Mouse (Mus musculus) stomach, postnatal 0 days (tissue): ENCODE measurements at regions not wholly inside any gene's neighbourhood (a gene's known extent, or its start where the extent isn't known, plus 50 kb on each side); places are given as distances from the start of the nearest gene placed in this dataset.

ENCODE experiments used
- ATAC-seq: fragments of 200-750 bp; cut with Nextera tagmentation; 2 replicates; pipeline ENCODE4 v1.8.0; 2017; ENCODE audit not compliant: low FRiP score, low TSS enrichment
- DNase-seq: peaks from one replicate; pipeline ENCODE4 v3.0.0-alpha.2; 2016; ENCODE audit warnings: low spot score
- H3K27ac ChIP-seq: fragments of 300-500 bp; sonication (generic); replicated peaks from 2 replicates; pipeline ENCODE4 v1.5.1; 2014; ENCODE audit warnings: mild to moderate bottlenecking, control low read depth
- H3K27me3 ChIP-seq: fragments of 300-500 bp; sonication (generic); 2 replicates; pipeline ENCODE4 v1.6.1; 2014; ENCODE audit warnings: low read length; ENCODE audit not compliant: control insufficient read depth, insufficient read depth
- H3K36me3 ChIP-seq: fragments of 300-500 bp; sonication (generic); 2 replicates; pipeline ENCODE4 v1.6.1; 2014; ENCODE audit warnings: low read length, mixed read lengths; ENCODE audit not compliant: control insufficient read depth, insufficient read depth
- H3K4me1 ChIP-seq: fragments of 300-500 bp; sonication (generic); replicated peaks from 2 replicates; pipeline ENCODE4 v1.6.1; 2014; ENCODE audit warnings: antibody characterized with exemption; ENCODE audit not compliant: control insufficient read depth, insufficient read depth
- H3K4me2 ChIP-seq: fragments of 300-500 bp; sonication (generic); replicated peaks from 2 replicates; pipeline ENCODE4 v1.6.1; 2014; ENCODE audit warnings: low read depth, mild to moderate bottlenecking, control low read depth, moderate library complexity
- H3K4me3 ChIP-seq: fragments of 300-500 bp; sonication (generic); 2 replicates; pipeline ENCODE4 v1.5.1; 2014; ENCODE audit warnings: low read depth, low read length, control low read depth
- H3K9ac ChIP-seq: fragments of 300-500 bp; sonication (generic); 2 replicates; pipeline ENCODE4 v1.6.1; 2014; ENCODE audit warnings: mild to moderate bottlenecking, low read length, control low read depth, mixed read lengths
- H3K9me3 ChIP-seq: fragments of 300-500 bp; sonication (generic); 2 replicates; pipeline ENCODE4 v1.6.1; 2016; ENCODE audit warnings: low read length; ENCODE audit not compliant: control insufficient read depth
- CTCF ChIP-seq: IDR thresholded peaks from 2 replicates; pipeline ENCODE4 v1.5.1; 2016; ENCODE audit warnings: antibody characterized with exemption, low read depth, mild to moderate bottlenecking, moderate library complexity
- EP300 ChIP-seq: optimal IDR thresholded peaks from 2 replicates; pipeline ENCODE3; 2016; ENCODE audit warnings: antibody characterized with exemption
- WGBS: fragments of 180-500 bp; shearing (Covaris S2); extraction: QIAGEN DNeasy Blood & Tissue Kit; methylation state at CpG from one replicate; pipeline ENCODE4 v1.1.7; 2014; 5-methylcytosine and 5-hydroxymethylcytosine counted together

DNA sequence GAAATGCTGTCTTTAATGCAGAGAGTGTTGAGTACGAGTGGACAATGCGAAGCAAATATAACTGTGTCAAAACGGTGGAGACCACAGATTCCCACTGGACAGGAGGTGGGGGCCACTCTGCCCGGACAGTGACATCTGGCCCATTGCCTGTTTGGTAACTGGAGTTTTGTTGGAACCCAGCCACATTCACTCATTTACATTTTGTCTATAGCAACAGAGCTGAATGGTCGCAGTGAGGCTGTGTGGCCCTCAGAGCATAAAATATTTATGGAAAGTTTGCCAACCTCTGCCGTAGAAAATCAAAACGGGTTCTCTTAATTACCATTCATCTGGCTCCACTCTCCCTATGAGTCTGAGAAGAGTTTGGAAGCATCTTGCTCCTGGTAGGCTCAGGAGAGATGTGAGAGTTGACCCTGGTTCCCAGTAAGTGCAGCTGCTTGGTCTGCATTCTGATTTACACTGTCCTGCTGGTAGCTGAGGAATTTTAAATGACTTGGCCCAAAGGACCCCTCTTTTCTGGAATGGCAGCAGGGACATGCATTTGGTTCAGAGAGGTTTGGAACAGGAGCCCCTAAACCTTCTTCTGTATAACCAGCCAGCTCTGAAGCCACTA, 187.9 kb upstream of the Pik3r1 start:
- H3K4me1 ChIP-seq, result no peaks in the 10 kb centered on the region
- no peaks in the 10 kb centered on the region for H3K36me3 ChIP-seq
- 67% methylated on average over 7 of the region's 7 CpGs for WGBS
- DNase-seq (no peak), ATAC-seq (no peak)
- no peak overlapping the region for H3K9ac ChIP-seq
- no peak overlapping the region for H3K4me2 ChIP-seq
- H3K4me3 ChIP-seq, result no peak overlapping the region
- H3K27ac ChIP-seq, result no peak overlapping the region
- no peaks in the 10 kb centered on the region for H3K27me3 ChIP-seq
- no peak for TF ChIP-seq CTCF
- TF ChIP-seq EP300, result no peak
- H3K9me3 ChIP-seq, result no peaks in the 10 kb centered on the region

DNA sequence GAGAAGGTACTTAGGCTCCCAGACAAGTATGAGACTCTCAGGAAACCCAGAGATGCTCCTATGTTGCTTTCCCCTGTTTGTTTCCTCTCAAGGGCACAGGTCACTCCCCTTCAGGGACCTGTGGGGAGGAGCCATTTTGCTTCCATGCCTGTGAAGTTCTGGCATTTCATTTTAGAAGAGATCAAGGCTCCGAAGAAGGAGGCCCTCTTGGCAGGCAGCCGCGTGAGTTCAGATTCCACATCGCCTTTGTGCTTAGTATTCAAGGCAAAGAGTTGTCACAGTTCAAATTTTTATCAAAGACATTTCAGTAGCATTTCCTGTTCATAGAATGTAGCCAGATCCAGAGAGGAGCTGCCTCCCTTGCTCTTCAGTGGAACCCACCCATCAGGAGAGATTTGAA, 189.8 kb upstream of the Pik3r1 start:
- no peak overlapping the region for H3K27ac ChIP-seq
- H3K4me1 ChIP-seq, result no peaks in the 10 kb centered on the region
- no peaks in the 10 kb centered on the region for H3K36me3 ChIP-seq
- DNase-seq (no peak), ATAC-seq (no peak)
- H3K9ac ChIP-seq, result no peak overlapping the region
- no peaks in the 10 kb centered on the region for H3K27me3 ChIP-seq
- no peak overlapping the region for H3K4me3 ChIP-seq
- TF ChIP-seq EP300 (no peak), CTCF (no peak)
- no peaks in the 10 kb centered on the region for H3K9me3 ChIP-seq
- H3K4me2 ChIP-seq, result no peak overlapping the region
- 70% methylated on average over 4 of the region's 4 CpGs for WGBS

DNA sequence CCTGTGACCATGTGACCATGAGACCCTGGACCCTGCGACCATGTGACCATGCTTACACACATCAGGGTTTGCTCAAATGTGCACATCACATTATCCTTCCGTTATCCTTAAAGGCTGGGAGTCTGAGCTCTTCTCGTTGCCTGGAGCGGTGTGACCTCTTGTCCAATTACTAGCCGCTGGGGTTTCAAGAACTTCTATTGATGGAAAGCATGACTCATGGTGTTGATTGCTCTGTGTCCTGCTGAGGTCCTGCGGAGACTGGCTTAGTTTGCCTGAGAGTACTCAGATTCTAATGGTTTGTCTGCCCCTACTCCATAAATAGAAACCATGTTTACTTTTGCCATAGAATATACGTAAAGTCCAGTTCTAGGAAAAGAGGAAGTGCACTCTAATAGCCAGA, 197.5 kb upstream of the Pik3r1 start:
- H3K9ac ChIP-seq, result no peak overlapping the region
- no peak overlapping the region for H3K4me2 ChIP-seq
- no peaks in the 10 kb centered on the region for H3K4me1 ChIP-seq
- ATAC-seq (peak; percentile 82), DNase-seq (peak; percentile 22)
- no peak for TF ChIP-seq CTCF
- TF ChIP-seq EP300, result no peak
- 0 out of 2 replicates have a peak overlapping the region, but pooled peaks have one; percentile 35 for H3K27ac ChIP-seq
- no peaks in the 10 kb centered on the region for H3K36me3 ChIP-seq
- H3K27me3 ChIP-seq, result no peaks in the 10 kb centered on the region
- 53% methylated on average over 7 of the region's 7 CpGs for WGBS
- H3K9me3 ChIP-seq, result no peaks in the 10 kb centered on the region
- no peak overlapping the region for H3K4me3 ChIP-seq

DNA sequence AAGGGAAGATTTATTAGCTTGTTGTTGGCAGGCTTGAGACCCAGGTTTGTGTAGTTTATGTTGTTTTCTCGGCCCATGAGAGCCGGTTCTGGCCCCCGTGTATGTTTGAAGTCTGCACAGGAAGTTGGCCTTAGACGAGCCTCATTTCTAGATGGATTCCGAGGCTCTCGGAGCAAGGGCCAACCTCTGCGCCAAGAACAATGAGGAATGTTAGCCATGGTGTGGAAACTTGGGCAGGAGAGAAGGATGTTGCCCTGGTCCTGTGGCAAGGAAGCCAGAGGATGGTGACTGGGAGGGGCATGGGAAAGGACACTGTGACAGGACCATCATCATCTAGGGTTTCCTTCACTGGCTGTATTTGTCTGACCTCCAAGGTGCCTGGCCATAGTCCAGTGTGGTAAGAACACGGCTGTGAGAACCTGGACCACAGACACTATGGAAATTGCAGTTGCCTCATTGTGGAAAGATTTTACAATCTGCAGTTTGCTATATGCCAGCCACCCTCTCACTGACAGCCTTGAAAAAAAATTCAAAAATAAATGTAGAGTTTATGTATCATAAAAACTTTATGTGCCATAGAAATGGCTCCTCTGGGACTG, 198.9 kb upstream of the Pik3r1 start:
- 67% methylated on average over 8 of the region's 8 CpGs for WGBS
- TF ChIP-seq EP300, result no peak
- TF ChIP-seq CTCF, result no peak
- Histone ChIP-seq H3K4me2 (no peak overlapping the region), H3K9ac (no peak overlapping the region), H3K9me3 (no peaks in the 10 kb centered on the region), H3K4me1 (no peaks in the 10 kb centered on the region), H3K36me3 (no peaks in the 10 kb centered on the region), H3K27ac (no peak overlapping the region), H3K4me3 (no peak overlapping the region), H3K27me3 (no peaks in the 10 kb centered on the region)
- ATAC-seq (no peak), DNase-seq (no peak)

DNA sequence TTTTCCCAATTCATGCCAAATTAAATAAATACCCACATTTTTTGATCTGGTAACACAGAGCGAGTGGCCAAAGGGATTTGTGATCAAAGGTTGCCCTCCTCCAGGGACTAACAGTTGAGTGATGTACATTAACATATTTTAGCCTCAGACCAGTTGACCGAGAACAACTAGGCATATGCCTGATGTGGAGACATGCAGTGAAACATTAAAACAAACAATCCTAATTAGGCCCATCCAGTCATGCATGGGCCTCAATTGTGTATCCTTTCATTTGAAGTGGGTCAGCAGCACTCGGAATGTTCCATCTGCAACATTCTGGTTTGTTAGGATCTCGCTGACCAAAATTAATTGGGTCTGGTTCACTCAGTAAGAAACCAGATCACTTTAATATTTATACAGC, 199.4 kb upstream of the Pik3r1 start:
- DNase-seq, result no peak
- TF ChIP-seq EP300, result no peak
- 78% methylated on average over 4 of the region's 4 CpGs for WGBS
- Histone ChIP-seq H3K36me3 (no peaks in the 10 kb centered on the region), H3K4me2 (no peak overlapping the region), H3K4me1 (no peaks in the 10 kb centered on the region), H3K27me3 (no peaks in the 10 kb centered on the region), H3K9ac (no peak overlapping the region), H3K9me3 (no peaks in the 10 kb centered on the region), H3K4me3 (no peak overlapping the region), H3K27ac (no peak overlapping the region)
- no peak for ATAC-seq

DNA sequence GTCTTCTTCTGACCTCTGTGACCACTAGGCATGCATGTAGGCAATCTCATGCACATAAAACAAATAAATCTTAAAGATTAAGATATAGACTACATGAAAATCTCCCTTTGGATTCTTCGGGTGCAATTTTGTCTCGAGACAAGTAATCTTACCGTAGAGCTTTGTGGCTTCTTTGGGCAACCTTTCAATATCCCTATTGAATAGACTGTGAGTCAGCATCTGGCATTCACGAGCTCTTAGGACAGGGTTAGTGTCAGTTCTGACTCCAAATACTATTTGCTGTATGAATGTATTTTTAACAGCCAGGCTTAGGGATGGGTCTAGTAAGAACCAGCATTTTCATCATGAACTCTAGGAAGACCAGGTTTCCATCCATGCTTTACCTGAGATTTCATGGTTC, 208.7 kb upstream of the Pik3r1 start:
- Histone ChIP-seq H3K36me3 (no peaks in the 10 kb centered on the region), H3K4me3 (no peak overlapping the region), H3K27me3 (no peaks in the 10 kb centered on the region), H3K9me3 (no peaks in the 10 kb centered on the region), H3K4me1 (no peaks in the 10 kb centered on the region), H3K27ac (no peak overlapping the region), H3K9ac (no peak overlapping the region), H3K4me2 (no peak overlapping the region)
- no peak for TF ChIP-seq EP300
- no peak for TF ChIP-seq CTCF
- DNase-seq, result no peak
- 68% methylated on average over 4 of the region's 4 CpGs for WGBS
- no peak for ATAC-seq
